Mouse (Mus musculus) hindbrain, embryonic 15.5 days (tissue): ENCODE results near the gene Elmo1. TPM values are rescaled to one million over a fixed set of nuclear protein-coding genes. Genes with fewer than 3 reads are reported as not detected.

ENCODE experiments used
- ATAC-seq: fragments of 200-750 bp; cut with Nextera tagmentation; 2 replicates; pipeline ENCODE4 v1.8.0; 2017; ENCODE audit warnings: low read depth, moderate number of reproducible peaks, moderate TSS enrichment; ENCODE audit not compliant: low FRiP score
- H3K27ac ChIP-seq: fragments of 300-500 bp; sonication (generic); replicated peaks from 2 replicates; pipeline ENCODE4 v1.5.1; 2015; ENCODE audit warnings: mild to moderate bottlenecking, inconsistent platforms
- H3K27me3 ChIP-seq: fragments of 300-500 bp; sonication (generic); 2 replicates; pipeline ENCODE4 v1.6.1; 2015; ENCODE audit warnings: control low read depth, inconsistent platforms
- H3K36me3 ChIP-seq: fragments of 300-500 bp; sonication (generic); 2 replicates; pipeline ENCODE4 v1.6.1; 2015; ENCODE audit warnings: control low read depth, inconsistent platforms
- H3K4me1 ChIP-seq: fragments of 300-500 bp; sonication (generic); replicated peaks from 2 replicates; pipeline ENCODE4 v1.6.1; 2015; ENCODE audit warnings: control low read depth, inconsistent platforms
- H3K4me2 ChIP-seq: fragments of 300-500 bp; sonication (generic); 2 replicates; pipeline ENCODE4 v1.6.1; 2015; ENCODE audit warnings: moderate library complexity, mild to moderate bottlenecking, inconsistent platforms
- H3K4me3 ChIP-seq: fragments of 300-500 bp; sonication (generic); 2 replicates; pipeline ENCODE4 v1.5.1; 2015; ENCODE audit warnings: mild to moderate bottlenecking, inconsistent platforms
- H3K9ac ChIP-seq: fragments of 300-500 bp; sonication (generic); 2 replicates; pipeline ENCODE4 v1.6.1; 2015; ENCODE audit warnings: inconsistent platforms
- H3K9me3 ChIP-seq: fragments of 300-500 bp; sonication (generic); 2 replicates; pipeline ENCODE4 v1.6.1; 2016; ENCODE audit warnings: control low read depth, inconsistent platforms
- WGBS: fragments of 180-500 bp; shearing (Covaris S2); methylation state at CpG from one replicate; pipeline ENCODE4 v1.1.7; 2015; 5-methylcytosine and 5-hydroxymethylcytosine counted together
- polyA plus RNA-seq: library from polyadenylated mRNA; unstranded; fragments of >200 nt; fragmentation: Nextera tagmentation; extraction: Ambion mirVana; gene quantifications from 2 replicates; pipeline ENCODE4 v1.2.1, GENCODE M21; 2015

Elmo1 gene
- polyA plus RNA-seq, 1 experiment from 2014 or later = 47.9 TPM

- ATAC-seq = no peak
- Histone ChIP-seq H3K27ac (no peak overlapping the region), H3K27me3 (no peaks in the 10 kb centered on the region), H3K4me2 (no peak overlapping the region), H3K4me3 (no peak overlapping the region), H3K4me1 (no peaks in the 10 kb centered on the region), H3K36me3 (no peaks in the 10 kb centered on the region), H3K9ac (no peak overlapping the region), H3K9me3 (no peaks in the 10 kb centered on the region)
- 59% methylated on average over 11 of the region's 11 CpGs for WGBS
These were observed 141.7 kb downstream of the Elmo1 start for GRCm38 (mm10) chr13:20231837-20232728.

GRCm38 (mm10) chr13:20233707-20234106 is 143.3 kb downstream of the Elmo1 start:
- H3K36me3 ChIP-seq = no peaks in the 10 kb centered on the region
- H3K27me3 ChIP-seq = no peaks in the 10 kb centered on the region

GRCm38 (mm10) chr13:20237615-20238014 is 147.2 kb downstream of the Elmo1 start:
- Histone ChIP-seq H3K4me1 (no peaks in the 10 kb centered on the region), H3K4me2 (no peak overlapping the region), H3K4me3 (no peak overlapping the region), H3K36me3 (no peaks in the 10 kb centered on the region), H3K9ac (no peak overlapping the region), H3K9me3 (no peaks in the 10 kb centered on the region), H3K27ac (no peak overlapping the region), H3K27me3 (no peaks in the 10 kb centered on the region)
- 84% methylated on average over 5 of the region's 5 CpGs for WGBS
- no peak for ATAC-seq

More at GRCm38 (mm10) chr13:20233707-20234106, 143.3 kb downstream of the Elmo1 start:
- Histone ChIP-seq H3K9me3 (no peaks in the 10 kb centered on the region), H3K9ac (no peak overlapping the region), H3K27ac (no peak overlapping the region), H3K4me1 (no peaks in the 10 kb centered on the region), H3K4me3 (no peak overlapping the region), H3K4me2 (no peak overlapping the region)
- WGBS = 88% methylated on average over 7 of the region's 7 CpGs
- ATAC-seq = no peak

- no peak overlapping the region for H3K9ac ChIP-seq
- no peak overlapping the region for H3K4me2 ChIP-seq
- no peak overlapping the region for H3K4me3 ChIP-seq
- H3K9me3 ChIP-seq = no peaks in the 10 kb centered on the region
- H3K27me3 ChIP-seq = no peaks in the 10 kb centered on the region
- no peak for ATAC-seq
- no peaks in the 10 kb centered on the region for H3K4me1 ChIP-seq
- H3K36me3 ChIP-seq = no peaks in the 10 kb centered on the region
- WGBS = 75% methylated on average over 3 of the region's 3 CpGs
- no peak overlapping the region for H3K27ac ChIP-seq
These were observed 147.8 kb downstream of the Elmo1 start for GRCm38 (mm10) chr13:20238146-20238545.

- ATAC-seq = no peak
- whole genome bisulfite sequencing = 90% methylated on average over 3 of the region's 3 CpGs
These were observed 148.3 kb downstream of the Elmo1 start for GRCm38 (mm10) chr13:20238743-20239142.

GRCm38 (mm10) chr13:20250069-20250668 is 159.8 kb downstream of the Elmo1 start:
- Histone ChIP-seq H3K4me1 (no peaks in the 10 kb centered on the region), H3K9me3 (no peaks in the 10 kb centered on the region), H3K27me3 (no peaks in the 10 kb centered on the region), H3K36me3 (no peaks in the 10 kb centered on the region), H3K9ac (no peak overlapping the region), H3K4me3 (no peak overlapping the region), H3K4me2 (no peak overlapping the region), H3K27ac (no peak overlapping the region)
- ATAC-seq = no peak

More at GRCm38 (mm10) chr13:20238743-20239142, 148.3 kb downstream of the Elmo1 start:
- no peak overlapping the region for H3K9ac ChIP-seq
- no peak overlapping the region for H3K4me2 ChIP-seq
- no peaks in the 10 kb centered on the region for H3K9me3 ChIP-seq
- H3K4me3 ChIP-seq = no peak overlapping the region
- no peaks in the 10 kb centered on the region for H3K36me3 ChIP-seq
- no peaks in the 10 kb centered on the region for H3K4me1 ChIP-seq
- H3K27ac ChIP-seq = no peak overlapping the region
- no peaks in the 10 kb centered on the region for H3K27me3 ChIP-seq

GRCm38 (mm10) chr13:20254911-20255310 is 164.5 kb downstream of the Elmo1 start:
- Histone ChIP-seq H3K27ac (no peak overlapping the region), H3K36me3 (no peaks in the 10 kb centered on the region), H3K27me3 (no peaks in the 10 kb centered on the region), H3K4me1 (no peaks in the 10 kb centered on the region), H3K4me3 (no peak overlapping the region), H3K4me2 (no peak overlapping the region), H3K9ac (no peak overlapping the region), H3K9me3 (no peaks in the 10 kb centered on the region)
- ATAC-seq = no peak
- 75% methylated on average over 6 of the region's 6 CpGs for WGBS

- 0 out of 2 replicates have a peak, but pooled peaks have one; percentile 23 for ATAC-seq
- H3K36me3 ChIP-seq = no peaks in the 10 kb centered on the region
- 82% methylated on average over 3 of the region's 3 CpGs for WGBS
- no peak overlapping the region for H3K4me3 ChIP-seq
- no peaks in the 10 kb centered on the region for H3K27me3 ChIP-seq
- no peak overlapping the region for H3K4me2 ChIP-seq
- H3K9me3 ChIP-seq = no peaks in the 10 kb centered on the region
- H3K4me1 ChIP-seq = no peaks in the 10 kb centered on the region
- no peak overlapping the region for H3K27ac ChIP-seq
- H3K9ac ChIP-seq = no peak overlapping the region
These were observed 165.0 kb downstream of the Elmo1 start for GRCm38 (mm10) chr13:20255380-20255779.

GRCm38 (mm10) chr13:20256613-20257012 is 166.2 kb downstream of the Elmo1 start:
- Histone ChIP-seq H3K4me1 (no peaks in the 10 kb centered on the region), H3K4me2 (no peak overlapping the region), H3K27me3 (no peaks in the 10 kb centered on the region), H3K4me3 (no peak overlapping the region), H3K27ac (no peak overlapping the region), H3K9ac (no peak overlapping the region), H3K36me3 (no peaks in the 10 kb centered on the region), H3K9me3 (no peaks in the 10 kb centered on the region)
- 97% methylated on average over 4 of the region's 4 CpGs for whole genome bisulfite sequencing
- no peak for ATAC-seq

- ATAC-seq = no peak
- no peak overlapping the region for H3K9ac ChIP-seq
- 87% methylated on average over 8 of the region's 8 CpGs for WGBS
- no peak overlapping the region for H3K4me2 ChIP-seq
- H3K4me1 ChIP-seq = no peaks in the 10 kb centered on the region
- H3K36me3 ChIP-seq = no peaks in the 10 kb centered on the region
- no peak overlapping the region for H3K4me3 ChIP-seq
- no peaks in the 10 kb centered on the region for H3K27me3 ChIP-seq
- H3K9me3 ChIP-seq = no peaks in the 10 kb centered on the region
- H3K27ac ChIP-seq = no peak overlapping the region
These were observed 167.4 kb downstream of the Elmo1 start for GRCm38 (mm10) chr13:20257562-20258525.

GRCm38 (mm10) chr13:20263173-20263572 is 172.8 kb downstream of the Elmo1 start:
- ATAC-seq = no peak
- no peak overlapping the region for H3K4me2 ChIP-seq
- H3K36me3 ChIP-seq = no peaks in the 10 kb centered on the region
- H3K27ac ChIP-seq = no peak overlapping the region
- no peaks in the 10 kb centered on the region for H3K27me3 ChIP-seq
- H3K9me3 ChIP-seq = no peaks in the 10 kb centered on the region
- no peak overlapping the region for H3K9ac ChIP-seq
- 98% methylated on average over 1 of the region's 1 CpGs for WGBS
- no peak overlapping the region for H3K4me3 ChIP-seq
- H3K4me1 ChIP-seq = no peaks in the 10 kb centered on the region
